Mouse (Mus musculus) lung, adult 2 months (tissue): ENCODE data around the gene 4933405L10Rik. TPM values are rescaled to one million over a fixed set of nuclear protein-coding genes. Genes with fewer than 3 reads are reported as not detected.

Source experiments
- DNase-seq: peaks from one replicate; pipeline ENCODE4 v3.0.0; 2022
- H3K4me1 ChIP-seq: fragments of 200-500 bp; 2 replicates; pipeline ENCODE4 v1.6.1; 2011; ENCODE audit warnings: low read length; ENCODE audit not compliant: control insufficient read depth, insufficient read depth
- H3K4me3 ChIP-seq: fragments of 200-500 bp; replicated peaks from 2 replicates; pipeline ENCODE3; 2011; ENCODE audit warnings: low read depth, mild to moderate bottlenecking, control low read depth, low read length; ENCODE audit errors: extremely low read depth
- CTCF ChIP-seq: fragments of 200-500 bp; IDR thresholded peaks from 2 replicates; pipeline ENCODE4 v1.5.1; 2011; ENCODE audit warnings: mild to moderate bottlenecking, low read length, control low read depth; ENCODE audit not compliant: insufficient read depth
- POLR2A ChIP-seq: fragments of 200-500 bp; IDR thresholded peaks from 2 replicates; pipeline ENCODE4 v1.6.1; 2011; ENCODE audit warnings: low read depth, mild to moderate bottlenecking, control low read depth, low read length, borderline replicate concordance; ENCODE audit errors: extremely low read depth
- WGBS: fragments of 180-500 bp; shearing (Covaris S2); methylation state at CpG from one replicate; pipeline ENCODE4 v1.1.7; 2018; 5-methylcytosine and 5-hydroxymethylcytosine counted together
- polyA plus RNA-seq: library from polyadenylated mRNA; depleted of rRNA; stranded (reverse); fragments of >200 nt; gene quantifications from 2 replicates; pipeline ENCODE4 v1.2.3, GENCODE M21; 2012

Gene 4933405L10Rik
- polyA plus RNA-seq, 1 experiment: not detected

GRCm38 (mm10) chr8:105712286-105712685 is 4.8 kb downstream of the 4933405L10Rik start:
- Histone ChIP-seq H3K4me3 (no peak overlapping the region), H3K4me1 (peaks cover 5% of the 10 kb centered on the region; the same call in 1 of the 2 replicates)
- TF ChIP-seq CTCF (no peak), POLR2A (no peak)
- WGBS: 85% methylated on average over 3 of the region's 3 CpGs
- DNase-seq: no peak

GRCm38 (mm10) chr8:105714139-105714538 is 6.7 kb downstream of the 4933405L10Rik start:
- Histone ChIP-seq H3K4me3 (no peak overlapping the region), H3K4me1 (0 out of 2 replicates have a peak, but pooled peaks cover 2% of the 10 kb centered on the region)
- WGBS: 2% methylated on average over 3 of the region's 3 CpGs
- peak; percentile 87 for DNase-seq
- TF ChIP-seq POLR2A (no peak), CTCF (peak; percentile 87)

- DNase-seq: no peak
- H3K4me3 ChIP-seq: no peak overlapping the region
- peaks cover 6% of the 10 kb centered on the region for H3K4me1 ChIP-seq
- 24% methylated on average over 6 of the region's 6 CpGs for WGBS
- TF ChIP-seq POLR2A: no peak
- no peak for TF ChIP-seq CTCF
Measured at GRCm38 (mm10) chr8:105715042-105715441, 7.6 kb downstream of the 4933405L10Rik start.

GRCm38 (mm10) chr8:105716302-105716945 is 9.0 kb downstream of the 4933405L10Rik start:
- 92% methylated on average over 15 of the region's 15 CpGs for WGBS
- H3K4me3 ChIP-seq: no peak overlapping the region
- no peak for DNase-seq
- TF ChIP-seq CTCF (no peak), POLR2A (no peak)
- H3K4me1 ChIP-seq: peaks cover 7% of the 10 kb centered on the region

GRCm38 (mm10) chr8:105719637-105720036 is 12.2 kb downstream of the 4933405L10Rik start:
- peaks cover 7% of the 10 kb centered on the region for H3K4me1 ChIP-seq
- H3K4me3 ChIP-seq: no peak overlapping the region
- WGBS: 56% methylated on average over 4 of the region's 4 CpGs
- no peak for DNase-seq
- no peak for TF ChIP-seq CTCF
- no peak for TF ChIP-seq POLR2A

- TF ChIP-seq CTCF: no peak
- TF ChIP-seq POLR2A: no peak
- DNase-seq: no peak
- WGBS: 71% methylated on average over 9 of the region's 9 CpGs
- Histone ChIP-seq H3K4me3 (no peak overlapping the region), H3K4me1 (peaks cover 9% of the 10 kb centered on the region)
Measured at GRCm38 (mm10) chr8:105722861-105723260, 15.4 kb downstream of the 4933405L10Rik start.

GRCm38 (mm10) chr8:105725726-105726125 is 18.3 kb downstream of the 4933405L10Rik start:
- H3K4me1 ChIP-seq: peaks cover 7% of the 10 kb centered on the region
- WGBS: 77% methylated on average over 5 of the region's 5 CpGs
- DNase-seq: no peak
- TF ChIP-seq POLR2A: no peak
- no peak for TF ChIP-seq CTCF
- no peak overlapping the region for H3K4me3 ChIP-seq

- 48% methylated on average over 18 of the region's 18 CpGs for WGBS
- peak; percentile 34 for DNase-seq
- H3K4me1 ChIP-seq: peaks cover 7% of the 10 kb centered on the region
- H3K4me3 ChIP-seq: peak overlapping the region; percentile 45
- TF ChIP-seq POLR2A: peak; percentile 44; the same call in 1 of the 2 replicates
- TF ChIP-seq CTCF: no peak
Measured at GRCm38 (mm10) chr8:105727397-105728124, 20.1 kb downstream of the 4933405L10Rik start.

GRCm38 (mm10) chr8:105732186-105732585 is 24.7 kb downstream of the 4933405L10Rik start:
- H3K4me3 ChIP-seq: no peak overlapping the region
- TF ChIP-seq POLR2A (no peak), CTCF (no peak)
- WGBS: 91% methylated on average over 5 of the region's 5 CpGs
- no peak for DNase-seq
- H3K4me1 ChIP-seq: peaks cover 4% of the 10 kb centered on the region

- WGBS: 93% methylated on average over 5 of the region's 5 CpGs
- H3K4me1 ChIP-seq: peaks cover 6% of the 10 kb centered on the region
- DNase-seq: no peak
- no peak overlapping the region for H3K4me3 ChIP-seq
- no peak for TF ChIP-seq CTCF
- TF ChIP-seq POLR2A: no peak
Measured at GRCm38 (mm10) chr8:105739216-105739615, 31.8 kb downstream of the 4933405L10Rik start.
